Mouse (Mus musculus) ES-E14 (cell line): ENCODE data around the gene Celf5. TPM values are rescaled to one million over a fixed set of nuclear protein-coding genes. Genes with fewer than 3 reads are reported as not detected.

Experiments
- DNase-seq: peaks from one replicate; pipeline ENCODE4 v3.0.0-alpha.2; 2013; ENCODE audit warnings: low read depth, low spot score
- H3K27ac ChIP-seq: 2 replicates; pipeline ENCODE4 v1.5.1; 2012; ENCODE audit warnings: low read depth, mild to moderate bottlenecking, low read length, moderate library complexity, mixed read lengths; ENCODE audit not compliant: poor library complexity, insufficient read depth, severe bottlenecking
- H3K36me3 ChIP-seq: 2 replicates; pipeline ENCODE4 v1.6.1; 2012; ENCODE audit warnings: mild to moderate bottlenecking, low read length, moderate library complexity, mixed read lengths; ENCODE audit not compliant: control insufficient read depth, poor library complexity, insufficient read depth, severe bottlenecking
- H3K4me1 ChIP-seq, 2 experiments: fragments of 150-350 bp in 1 of 2; sonication (generic) in 1 of 2; 2 replicates each; pipeline ENCODE4 v1.6.1; 2012; ENCODE audit warnings: low read length in 2 of 2, mild to moderate bottlenecking in 1 of 2, mixed read lengths in 1 of 2; ENCODE audit not compliant: control insufficient read depth in 2 of 2, insufficient read depth in 2 of 2, poor library complexity in 1 of 2
- H3K4me3 ChIP-seq, 2 experiments: fragments of 150-350 bp in 1 of 2; sonication (generic) in 1 of 2; 2 replicates each; pipeline ENCODE4 v1.5.1; 2012; ENCODE audit warnings: low read length in 2 of 2, low read depth in 1 of 2, mild to moderate bottlenecking in 1 of 2, mixed read lengths in 1 of 2; ENCODE audit not compliant: insufficient read depth in 1 of 2, poor library complexity in 1 of 2, severe bottlenecking in 1 of 2
- H3K9ac ChIP-seq: 2 replicates; pipeline ENCODE4 v1.6.1; 2012; ENCODE audit warnings: low read depth, mild to moderate bottlenecking, low read length, mixed read lengths; ENCODE audit not compliant: poor library complexity, insufficient read depth, severe bottlenecking
- H3K9me3 ChIP-seq: fragments of 150-350 bp; sonication (generic); 2 replicates; pipeline ENCODE4 v1.6.1; 2012; ENCODE audit warnings: low read depth, mild to moderate bottlenecking, low read length; ENCODE audit not compliant: control insufficient read depth, insufficient read depth
- CHD2 ChIP-seq: IDR thresholded peaks from 2 replicates; pipeline ENCODE4 v1.6.1; 2014; ENCODE audit warnings: mild to moderate bottlenecking, low read depth, low read length, inconsistent platforms
- HCFC1 ChIP-seq: IDR thresholded peaks from 2 replicates; pipeline ENCODE4 v1.6.1; 2012; ENCODE audit warnings: low read length, inconsistent platforms, borderline replicate concordance; ENCODE audit not compliant: insufficient read depth
- MAFK ChIP-seq: IDR thresholded peaks from 2 replicates; pipeline ENCODE4 v1.6.1; 2014; ENCODE audit warnings: mild to moderate bottlenecking, low read depth, low read length, inconsistent platforms; ENCODE audit not compliant: insufficient read depth
- ZC3H11A ChIP-seq: IDR thresholded peaks from 2 replicates; pipeline ENCODE4 v1.6.1; 2012; ENCODE audit warnings: low read depth, mild to moderate bottlenecking, inconsistent platforms, low read length, borderline replicate concordance
- ZNF384 ChIP-seq: IDR thresholded peaks from 2 replicates; pipeline ENCODE4 v1.6.1; 2012; ENCODE audit warnings: low read depth, low read length, inconsistent platforms
- in situ Hi-C, 2 experiments: fragments of 600-800 bp; cut with MboI; formaldehyde crosslinking; loops; one replicate each; pipeline ENCODE4 v1.15.1; 2025; ENCODE audit warnings: low sequenced_read_pairs in 2 of 2, inconsistent platforms in 1 of 2; ENCODE audit not compliant: unreplicated experiment in 2 of 2
- total RNA-seq: library from RNA; depleted of rRNA; stranded (reverse); fragments of 300-350 nt; gene quantifications from 2 replicates; pipeline ENCODE4 v1.2.3, GENCODE M21; 2012

Celf5 gene
- total RNA-seq, 1 experiment, result 5.0 TPM

- Histone ChIP-seq H3K4me1 (peaks cover 0 to 20% of the 10 kb centered on the region in 2 experiments; a peak in 2 of 4 replicates), H3K27ac (no peak overlapping the region), H3K36me3 (peaks cover 5% of the 10 kb centered on the region; the same call in 1 of the 2 replicates), H3K9ac (no peak overlapping the region), H3K9me3 (no peaks in the 10 kb centered on the region), H3K4me3 (no peak overlapping the region)
- no peak for DNase-seq
- in situ Hi-C loops, result no loop called here
- TF ChIP-seq ZC3H11A, result no peak
- no peak for TF ChIP-seq HCFC1
- TF ChIP-seq ZNF384, result no peak
- no peak for TF ChIP-seq MAFK
- no peak for TF ChIP-seq CHD2
Measured at GRCm38 (mm10) chr10:81501863-81502262, 19.4 kb upstream of the Celf5 start.

DNA sequence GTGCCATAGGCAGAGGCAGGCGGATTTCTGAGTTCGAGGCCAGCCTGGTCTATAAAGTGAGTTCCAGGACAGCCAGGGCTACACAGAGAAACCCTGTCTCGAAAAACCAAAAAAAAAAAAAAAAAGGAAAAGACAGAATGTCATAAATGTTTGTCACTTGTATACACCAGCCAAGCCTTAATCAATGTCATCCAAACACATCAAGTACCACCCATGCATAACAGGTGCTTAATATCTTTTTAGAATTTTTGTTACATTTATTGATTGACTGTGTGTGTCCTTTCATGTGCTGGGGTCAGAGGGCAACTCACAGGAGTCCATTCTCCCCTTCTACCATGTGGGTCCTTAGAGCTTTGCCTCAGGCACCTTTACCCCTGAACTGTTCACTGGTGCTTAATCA, 17.5 kb upstream of the Celf5 start, which contains the start of gene S1pr4:
TSS of gene S1pr4 (minus strand) at position 101 of the 400 bp plus-strand sequence.
- Histone ChIP-seq H3K9ac (peak within 1 kb of the TSS; percentile 29), H3K4me3 (peak within 1 kb of the TSS; percentile 18 to 48), H3K9me3 (no peaks in the 10 kb centered on the region), H3K36me3 (no peaks in the 10 kb centered on the region), H3K27ac (no peak within 1 kb of the TSS), H3K4me1 (peaks cover 0 to 13% of the 10 kb centered on the region in 2 experiments; a peak in 2 of 4 replicates)
- in situ Hi-C loops, result no loop called here
- TF ChIP-seq CHD2, result no peak
- no peak for TF ChIP-seq ZNF384
- no peak for TF ChIP-seq MAFK
- TF ChIP-seq ZC3H11A, result no peak
- no peak for TF ChIP-seq HCFC1
- DNase-seq, result no peak

- peaks cover 0 to 14% of the 10 kb centered on the region in 2 experiments; a peak in 2 of 4 replicates for H3K4me1 ChIP-seq
- no peaks in the 10 kb centered on the region for H3K9me3 ChIP-seq
- H3K36me3 ChIP-seq, result no peaks in the 10 kb centered on the region
- TF ChIP-seq MAFK (no peak), ZNF384 (no peak), ZC3H11A (no peak), HCFC1 (no peak), CHD2 (no peak)
- H3K9ac ChIP-seq, result peak overlapping the region; percentile 29
- no peak overlapping the region for H3K27ac ChIP-seq
- H3K4me3 ChIP-seq, result peak overlapping the region; percentile 18 to 48
- in situ Hi-C loops, result no loop called here
- DNase-seq, result no peak
Measured at GRCm38 (mm10) chr10:81499250-81499901, 16.9 kb upstream of the Celf5 start.

- peak overlapping the region; percentile 29 for H3K9ac ChIP-seq
- no peak for DNase-seq
Measured at GRCm38 (mm10) chr10:81498316-81499249, 16.1 kb upstream of the Celf5 start.

More at GRCm38 (mm10) chr10:81498316-81499249, 16.1 kb upstream of the Celf5 start:
- H3K4me3 ChIP-seq, result peak overlapping the region; percentile 18 to 48
- TF ChIP-seq MAFK, result no peak
- TF ChIP-seq HCFC1, result no peak
- TF ChIP-seq ZNF384, result no peak
- no peak for TF ChIP-seq CHD2
- no peak for TF ChIP-seq ZC3H11A
- H3K36me3 ChIP-seq, result no peaks in the 10 kb centered on the region
- in situ Hi-C loops, result no loop called here
- H3K4me1 ChIP-seq, result peaks cover 0 to 14% of the 10 kb centered on the region in 2 experiments; a peak in 2 of 4 replicates
- no peak overlapping the region for H3K27ac ChIP-seq
- H3K9me3 ChIP-seq, result no peaks in the 10 kb centered on the region
